Mouse (Mus musculus) WW6 (cell line): Measurements from ENCODE around the gene Itprip.

Source experiments
- DNase-seq: peaks from one replicate; pipeline ENCODE4 v3.0.0-alpha.2; 2013; ENCODE audit warnings: low read depth, low spot score

The Itprip gene

DNA sequence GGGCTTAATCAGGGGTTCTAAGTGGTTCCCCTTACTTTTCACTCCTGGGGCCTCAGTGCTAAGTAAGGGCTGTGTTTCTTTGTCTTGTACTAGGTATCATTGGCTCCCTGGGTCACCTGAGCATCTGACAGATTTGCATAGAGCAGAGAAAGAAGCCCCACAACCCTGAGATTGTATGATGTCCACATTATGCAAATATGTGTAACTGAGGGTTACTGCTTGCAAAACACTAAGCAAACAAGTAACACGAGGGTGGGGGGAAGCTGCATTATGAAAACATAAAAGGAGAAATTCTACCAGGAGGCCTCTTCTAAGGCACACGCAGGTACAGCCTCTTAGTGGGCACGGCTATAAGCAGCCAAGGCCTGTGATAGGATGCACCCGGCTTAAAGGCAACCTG is 3.8 kb downstream of the Itprip start:
- no peak for DNase-seq

DNA sequence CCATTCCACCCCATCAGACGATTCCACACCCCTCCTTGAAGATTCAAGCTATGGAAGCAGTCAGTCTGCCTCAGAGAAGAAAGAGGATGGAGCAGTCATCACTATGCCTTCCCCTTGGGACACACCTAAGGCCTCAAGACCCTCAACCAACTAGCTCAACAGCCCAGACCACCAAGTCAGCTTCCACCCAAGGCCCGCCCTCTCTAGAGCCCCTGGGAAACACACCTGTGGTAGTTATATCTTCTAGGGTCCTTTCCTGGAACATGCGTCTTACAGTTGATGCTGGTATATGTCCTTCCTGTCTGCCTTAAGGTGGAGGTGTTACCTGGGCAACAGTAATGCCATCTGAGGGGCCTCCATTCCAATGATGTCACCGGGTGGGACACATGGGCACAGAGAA is 4.9 kb downstream of the Itprip start:
- no peak for DNase-seq

GRCm38 (mm10) chr19:47913344-47913743 is 5.8 kb downstream of the Itprip start:
- DNase-seq, result no peak

DNA sequence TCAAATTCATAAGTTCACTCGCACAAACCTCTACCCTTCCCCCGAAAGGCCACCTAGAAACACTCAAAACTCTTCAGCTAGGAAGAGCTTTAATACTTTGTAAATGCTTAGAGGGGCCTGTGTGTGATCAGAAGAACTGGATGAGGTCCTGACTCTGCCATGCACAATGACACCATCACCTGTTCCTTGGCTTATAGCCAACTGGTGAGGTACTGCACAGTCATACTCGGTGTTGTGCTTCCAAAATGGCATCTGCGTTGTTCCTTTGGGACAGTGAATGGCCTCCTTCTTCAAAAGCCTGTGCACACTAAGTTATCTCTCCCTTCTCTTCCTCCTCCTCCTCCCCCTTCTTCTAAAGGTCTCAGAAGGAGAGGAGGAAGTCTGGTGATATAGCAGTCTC is 8.3 kb downstream of the Itprip start:
- no peak for DNase-seq

- no peak for DNase-seq
These were observed 8.9 kb downstream of the Itprip start for GRCm38 (mm10) chr19:47910117-47910618.

GRCm38 (mm10) chr19:47909387-47910116 is 9.5 kb downstream of the Itprip start:
- DNase-seq, result no peak

DNA sequence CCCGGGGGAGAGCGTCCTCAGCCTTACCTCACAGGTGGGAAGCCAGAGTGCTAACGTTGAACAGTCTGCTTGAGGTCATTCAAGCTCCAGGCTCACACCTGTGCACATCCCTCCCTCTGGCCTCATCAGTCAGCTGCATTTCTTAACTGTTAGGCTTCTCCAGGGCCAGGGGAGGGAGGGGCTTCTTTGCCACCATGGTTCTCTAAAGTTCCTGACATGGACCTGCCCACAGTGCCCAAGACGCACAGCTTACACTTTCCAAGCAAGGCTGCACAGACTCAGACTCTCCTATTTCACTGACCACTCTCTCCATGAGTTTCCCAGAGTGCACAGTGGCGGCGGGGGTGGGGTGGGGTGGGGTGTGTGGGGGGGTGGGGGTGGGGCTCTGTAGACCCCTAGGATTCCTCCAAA is 10.1 kb downstream of the Itprip start:
- DNase-seq, result no peak

GRCm38 (mm10) chr19:47907596-47907995 is 11.5 kb downstream of the Itprip start:
- no peak for DNase-seq

DNA sequence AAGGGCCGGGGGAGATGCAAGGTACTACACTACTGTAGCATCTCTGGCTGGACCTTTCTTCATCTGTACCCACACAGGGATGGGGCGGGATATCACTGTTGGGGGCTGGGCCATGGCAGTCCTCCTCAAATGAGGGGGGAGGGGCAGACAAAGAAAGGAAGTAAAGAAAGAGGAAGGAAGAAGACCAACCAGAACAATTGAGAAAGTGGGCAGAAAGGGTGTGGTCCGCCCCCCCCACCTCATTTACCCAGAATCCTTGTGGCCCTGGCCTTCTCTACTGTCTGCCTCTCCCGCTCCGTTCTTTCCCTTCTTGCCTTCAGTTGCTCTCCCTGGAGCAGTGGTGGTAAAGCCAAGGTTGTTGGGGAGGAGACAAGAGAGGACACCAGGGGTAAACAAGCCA is 13.5 kb downstream of the Itprip start:
- DNase-seq, result no peak

DNA sequence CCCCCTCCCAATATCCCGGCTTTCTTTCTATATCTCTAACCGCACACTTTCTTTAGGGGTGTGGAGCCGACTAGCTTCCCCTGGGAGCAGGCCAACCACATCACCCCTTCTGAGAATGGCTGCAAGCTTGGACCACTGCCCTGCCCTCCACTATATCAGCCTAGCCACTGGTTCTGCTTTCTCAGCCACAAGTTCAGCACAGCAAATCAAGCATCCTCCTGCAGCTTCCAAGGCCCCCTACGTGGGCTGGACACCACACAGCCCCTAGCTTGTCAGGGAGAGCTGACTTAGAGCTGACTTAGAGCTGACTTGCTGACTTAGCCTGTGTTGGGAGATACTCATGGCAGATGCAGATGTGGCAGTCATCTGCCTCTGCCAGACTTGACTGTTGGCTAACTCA is 14.0 kb downstream of the Itprip start:
- DNase-seq, result no peak

DNA sequence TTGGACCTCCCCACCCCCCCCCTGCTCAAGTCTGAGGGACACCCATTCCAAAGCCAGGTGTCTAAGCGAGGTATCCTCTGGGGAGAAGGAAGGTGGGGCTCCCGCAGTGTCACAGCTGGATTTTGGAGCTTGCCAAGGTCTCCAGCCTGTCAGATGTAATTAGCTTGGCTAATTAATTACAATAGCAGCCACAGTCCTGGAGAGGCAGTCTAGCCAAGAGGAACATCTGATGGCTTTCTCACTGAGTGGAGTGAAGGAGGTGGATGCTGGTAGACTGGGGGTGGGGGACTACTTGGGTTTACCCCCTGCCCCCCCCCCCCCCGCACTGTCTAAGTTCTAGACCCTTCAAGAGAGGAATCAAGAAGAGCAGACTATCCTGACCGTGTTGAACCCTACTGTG is 15.4 kb downstream of the Itprip start:
- DNase-seq, result no peak

DNA sequence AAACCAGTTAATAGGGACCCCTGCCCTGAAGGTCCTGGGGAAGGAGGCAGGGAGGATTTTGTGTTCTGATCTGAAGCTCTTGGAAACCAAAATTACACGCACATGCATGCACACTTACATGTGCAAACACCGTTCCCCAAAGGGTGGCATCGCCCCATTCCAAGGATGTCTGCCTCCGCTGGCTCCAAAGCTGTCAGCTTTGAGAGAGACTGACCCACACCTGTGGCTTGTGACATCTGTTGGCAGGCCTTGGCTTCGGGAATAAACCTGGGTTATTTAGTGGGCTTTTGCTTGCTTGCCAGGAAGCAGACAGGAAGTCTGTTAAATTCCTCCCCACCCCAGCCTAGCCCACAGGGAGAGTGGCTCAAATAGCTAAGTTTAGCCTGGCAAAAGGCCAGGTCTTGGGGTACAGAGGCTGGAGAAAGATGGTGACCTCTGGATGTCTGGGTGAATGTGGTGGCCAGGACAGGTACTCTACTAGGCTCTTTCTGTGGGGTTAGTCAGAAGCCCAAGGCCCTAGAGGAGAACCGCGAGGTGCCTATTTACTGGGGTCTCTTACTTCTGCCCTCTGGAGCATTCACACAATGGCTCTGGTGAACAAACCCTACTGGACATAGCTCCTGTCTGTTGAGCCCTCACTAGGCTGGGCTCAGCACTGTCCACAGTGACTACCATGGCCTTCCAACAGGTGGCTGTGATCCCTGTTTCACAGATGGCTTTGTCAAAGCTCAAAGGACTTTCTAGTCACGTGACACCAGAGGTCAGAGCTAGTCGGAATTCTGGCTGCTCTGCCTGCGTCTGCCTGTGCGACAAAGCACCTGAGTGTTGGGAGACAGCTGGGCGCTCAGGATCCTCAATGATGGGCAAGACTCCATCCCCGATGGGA is 16.5 kb downstream of the Itprip start:
- no peak for DNase-seq

DNA sequence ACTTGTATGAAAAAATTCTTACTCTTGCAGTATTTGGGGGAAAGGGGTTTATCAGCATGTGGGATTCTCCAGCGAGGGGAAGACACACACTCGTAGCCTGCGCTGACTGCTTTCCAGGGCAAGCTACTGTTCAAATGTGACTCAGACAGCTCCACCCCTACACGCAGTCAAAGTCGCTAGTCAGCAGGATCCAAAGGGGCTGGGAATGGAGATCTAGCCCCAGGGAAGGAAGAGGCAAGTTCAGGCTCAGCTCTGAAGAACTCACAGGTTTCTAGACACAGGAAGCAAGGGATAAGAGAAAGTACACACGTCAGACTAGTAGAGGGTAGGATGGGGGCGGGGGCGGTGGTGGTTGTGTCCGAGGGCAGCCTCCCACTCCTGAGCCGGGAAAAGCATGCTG is 18.5 kb downstream of the Itprip start:
- no peak for DNase-seq

DNA sequence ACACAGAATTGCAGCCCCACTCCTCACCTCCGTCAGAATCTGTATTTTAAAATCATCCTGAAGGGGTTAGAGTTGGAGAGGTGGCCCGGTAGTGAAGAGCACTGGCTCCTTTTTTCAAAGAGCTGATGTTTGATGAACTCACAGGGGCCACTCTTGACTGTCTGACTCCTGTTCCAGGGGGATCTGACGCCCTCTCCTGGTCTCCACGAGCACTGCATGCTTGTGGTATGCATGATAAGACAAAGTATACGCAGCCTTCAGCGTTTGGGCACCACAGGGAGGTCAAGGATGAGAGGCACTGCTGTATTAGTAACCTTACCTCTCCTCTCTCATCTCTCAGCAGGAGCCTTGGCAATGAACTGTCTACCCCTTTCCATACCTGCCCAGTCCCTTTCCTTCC is 19.1 kb downstream of the Itprip start:
- no peak for DNase-seq

DNA sequence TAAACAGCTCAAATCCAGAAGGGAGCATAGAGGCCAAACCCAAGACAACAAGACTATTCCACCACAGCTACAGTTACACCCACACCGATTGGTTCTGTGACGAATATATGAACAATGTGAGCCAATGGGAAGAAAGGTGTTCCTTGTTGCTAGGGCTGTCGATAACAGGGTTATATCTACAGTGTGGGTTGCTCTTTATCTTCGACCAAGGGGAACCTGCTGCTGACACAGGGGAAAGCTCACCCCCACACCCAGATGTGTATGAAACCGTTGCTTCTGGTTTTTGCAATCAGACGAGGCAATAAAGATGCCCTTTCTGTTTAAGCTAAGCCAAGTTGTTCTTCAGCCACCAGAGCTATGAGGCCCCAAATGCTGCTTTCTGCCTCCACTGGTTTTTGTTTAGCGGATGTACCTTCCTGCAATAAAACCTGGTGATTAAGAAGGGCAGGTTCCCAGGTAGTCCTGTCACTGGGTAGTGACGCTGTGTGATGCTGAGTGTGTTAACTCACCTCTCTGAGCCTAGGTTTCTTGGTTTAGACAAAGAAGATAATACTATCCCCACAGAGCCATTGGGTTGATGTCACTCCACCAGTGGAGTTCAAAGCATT is 20.5 kb downstream of the Itprip start:
- DNase-seq, result no peak

DNA sequence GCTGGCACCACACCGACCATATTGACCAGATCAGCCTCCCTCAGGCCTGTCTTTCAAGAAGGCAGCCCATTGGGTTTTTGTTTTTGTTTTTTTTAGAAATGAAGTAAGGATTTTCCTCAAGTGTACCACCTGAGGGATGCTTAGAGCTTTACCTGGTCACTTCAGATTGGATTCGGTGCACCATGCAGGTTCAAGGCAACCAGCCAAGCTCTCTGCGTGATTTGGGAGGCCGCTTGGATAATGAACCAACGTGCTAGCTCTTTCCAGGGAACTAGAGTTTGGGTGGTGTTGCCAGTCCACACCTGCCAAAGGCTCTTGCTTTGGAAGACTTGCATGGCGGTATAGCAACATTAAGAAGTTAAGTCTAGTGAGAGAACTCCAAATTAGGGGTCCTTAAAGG is 26.0 kb downstream of the Itprip start:
- no peak for DNase-seq

- DNase-seq, result no peak
These were observed 27.4 kb downstream of the Itprip start for GRCm38 (mm10) chr19:47891562-47892312.

DNA sequence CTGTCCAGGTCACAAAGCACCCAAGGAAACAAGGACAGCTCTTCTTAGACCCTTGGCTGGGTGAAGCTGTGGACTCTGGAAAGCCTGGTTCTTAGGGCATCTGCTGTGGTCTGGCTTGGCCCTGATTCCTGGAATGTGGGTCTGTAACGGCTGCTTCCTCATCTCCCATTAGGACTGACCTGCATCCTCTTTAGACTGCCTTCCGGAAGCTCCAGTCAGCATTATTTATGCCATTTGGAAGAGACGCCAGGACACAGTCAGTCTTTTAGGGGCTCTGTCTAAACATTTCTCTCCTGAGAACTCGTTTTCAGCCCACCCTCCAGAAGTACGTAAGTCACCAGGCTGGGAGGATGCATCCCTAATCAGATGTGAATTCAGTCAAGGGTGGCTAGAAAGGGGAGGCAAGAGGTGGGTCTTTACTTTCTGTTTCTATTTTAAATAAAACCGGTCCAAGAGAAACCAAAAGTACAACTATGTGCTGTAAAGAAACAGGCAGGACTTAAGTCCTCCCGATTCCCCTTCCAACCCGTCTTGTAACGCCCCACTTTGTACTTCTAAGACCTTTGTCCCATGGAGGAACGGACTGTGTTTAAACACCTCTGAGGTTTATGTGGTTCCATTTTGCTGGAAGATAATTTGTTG is 28.5 kb downstream of the Itprip start:
- DNase-seq, result no peak

GRCm38 (mm10) chr19:47888037-47888436 is 31.1 kb downstream of the Itprip start:
- no peak for DNase-seq

GRCm38 (mm10) chr19:47887417-47887816 is 31.7 kb downstream of the Itprip start:
- no peak for DNase-seq

GRCm38 (mm10) chr19:47886617-47887016 is 32.5 kb downstream of the Itprip start:
- no peak for DNase-seq
